Mouse (Mus musculus): Measurements from ENCODE around the gene Rab17. TPM values are rescaled to one million over a fixed set of nuclear protein-coding genes. Genes with fewer than 3 reads are reported as not detected.
A peak's percentile ranks its signal among the peaks of the same experiment; 100 is the strongest.

The Rab17 gene
- total and polyA plus RNA-seq, 3 experiments: 0.22 TPM; not detected in 2

DNA sequence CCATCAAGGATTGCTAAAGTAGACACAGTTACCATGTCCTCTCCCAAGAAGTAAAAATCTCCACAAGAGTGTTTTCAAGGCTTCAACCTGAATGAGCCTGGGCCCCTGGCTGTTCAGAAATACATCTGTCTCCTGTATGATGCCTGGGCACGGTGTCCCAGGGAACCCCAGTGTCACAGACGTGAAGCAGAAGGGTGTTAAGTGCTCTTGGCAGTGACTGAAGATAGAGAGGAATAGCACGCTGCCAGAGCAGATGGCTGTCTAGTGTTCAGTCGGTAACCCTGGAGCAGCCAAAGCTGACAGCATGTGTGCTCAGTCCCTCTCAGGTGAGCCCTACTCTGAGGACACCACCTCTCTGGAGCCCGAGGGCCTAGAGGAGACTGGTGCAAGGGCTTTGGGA is 36.5 kb downstream of the Rab17 start:
- ATAC-seq (ENCODE audit: extremely low read depth, insufficient number of reproducible peaks, low FRiP score, poor library complexity, severe bottlenecking) (no peak), DNase-seq (ENCODE audit: low spot score) (no peak)
- Histone ChIP-seq H3K9me3 (replicated peaks) (peaks cover 86% of the 10 kb centered on the region), H3K4me3 (ENCODE audit: low read depth, low read length) (no peak overlapping the region), H3K27me3 (ENCODE audit: insufficient read depth, low read length) (no peaks in the 10 kb centered on the region; the same call in 1 of the 2 replicates), H3K36me3 (replicated peaks) (no peaks in the 10 kb centered on the region), H3K4me1 (ENCODE audit: insufficient read depth, low read depth, low read length) (no peaks in the 10 kb centered on the region)
- TF ChIP-seq GATA1 (IDR thresholded peaks at IDR 0.05; ENCODE audit: borderline replicate concordance, low read length) (no peak), GATA2 (IDR thresholded peaks at IDR 0.05; ENCODE audit: borderline replicate concordance, low read depth, low read length) (no peak), CTCF (IDR thresholded peaks at IDR 0.05; ENCODE audit: low read depth, low read length) (no peak), POLR2AphosphoS5 (IDR thresholded peaks at IDR 0.05; ENCODE audit: insufficient replicate concordance, low read depth, low read length) (no peak), TAL1 (conservative IDR thresholded peaks at IDR 0.05; ENCODE audit: low read depth, low read length) (no peak)

DNA sequence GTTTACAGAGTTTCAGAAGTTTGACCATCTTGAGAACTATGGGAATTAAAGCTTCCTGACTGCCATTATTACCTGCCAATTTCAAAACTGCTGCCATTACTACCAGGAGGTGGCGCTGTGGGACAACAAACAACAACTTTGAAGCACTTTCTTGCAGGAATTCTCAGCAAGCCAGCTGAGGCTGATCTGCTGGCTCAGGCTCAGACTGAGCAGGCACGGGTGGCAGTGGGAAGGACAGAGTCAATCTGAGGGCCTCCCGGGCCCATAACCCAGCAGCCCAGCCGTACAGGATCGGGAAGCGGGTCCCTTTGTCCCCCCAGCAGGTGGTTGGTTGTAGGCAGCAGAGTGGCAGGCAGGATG is 40.9 kb downstream of the Rab17 start:
- H3K9me3 ChIP-seq (replicated peaks): peaks cover 86% of the 10 kb centered on the region
- H3K4me3 ChIP-seq (ENCODE audit: low read depth, low read length): no peak overlapping the region
- H3K36me3 ChIP-seq (replicated peaks): no peaks in the 10 kb centered on the region
- ATAC-seq (ENCODE audit: extremely low read depth, insufficient number of reproducible peaks, low FRiP score, poor library complexity, severe bottlenecking) (no peak), DNase-seq (ENCODE audit: low spot score) (no peak)
- TF ChIP-seq GATA2 (IDR thresholded peaks at IDR 0.05; ENCODE audit: borderline replicate concordance, low read depth, low read length): no peak
- 0 out of 2 replicates have a peak, but pooled peaks have one; percentile 5 for TF ChIP-seq CTCF (IDR thresholded peaks at IDR 0.05; ENCODE audit: low read depth, low read length)
- no peaks in the 10 kb centered on the region for H3K4me1 ChIP-seq (ENCODE audit: insufficient read depth, low read depth, low read length)
- H3K27me3 ChIP-seq (ENCODE audit: insufficient read depth, low read length): no peaks in the 10 kb centered on the region; the same call in 1 of the 2 replicates

DNA sequence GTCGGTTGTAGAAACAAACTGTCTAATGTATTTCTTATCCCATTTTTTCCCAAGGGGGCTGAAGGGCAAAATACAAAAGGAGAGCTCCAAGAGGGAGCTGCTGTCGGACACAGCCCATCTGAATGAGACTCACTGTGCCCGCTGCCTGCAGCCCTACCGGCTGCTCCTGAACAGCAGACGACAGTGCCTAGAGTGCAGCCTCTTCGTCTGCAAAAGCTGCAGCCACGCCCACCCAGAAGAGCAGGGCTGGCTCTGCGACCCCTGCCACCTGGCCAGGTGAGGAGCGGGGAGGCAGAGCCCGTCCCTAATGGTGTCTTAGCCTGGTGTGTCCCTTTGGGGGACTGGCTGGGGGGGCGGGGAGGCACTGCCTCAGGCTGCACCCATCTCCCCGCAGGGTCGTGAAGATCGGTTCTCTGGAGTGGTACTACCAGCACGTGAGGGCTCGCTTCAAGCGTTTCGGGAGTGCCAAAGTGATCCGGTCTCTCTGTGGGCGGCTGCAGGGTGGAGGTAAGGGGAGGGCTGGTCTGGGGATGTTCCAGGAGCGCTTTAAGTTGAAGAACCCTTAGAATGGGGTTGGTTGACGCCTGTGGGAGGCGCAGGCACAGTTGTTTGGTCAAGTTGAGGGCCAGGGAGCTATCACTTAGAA is 41.4 kb downstream of the Rab17 start:
- ATAC-seq (ENCODE audit: extremely low read depth, insufficient number of reproducible peaks, low FRiP score, poor library complexity, severe bottlenecking): no peak
- no peak overlapping the region; the same call in 1 of the 2 replicates for H3K4me3 ChIP-seq (ENCODE audit: low read depth, low read length)
- H3K4me1 ChIP-seq (ENCODE audit: insufficient read depth, low read depth, low read length): no peaks in the 10 kb centered on the region

DNA sequence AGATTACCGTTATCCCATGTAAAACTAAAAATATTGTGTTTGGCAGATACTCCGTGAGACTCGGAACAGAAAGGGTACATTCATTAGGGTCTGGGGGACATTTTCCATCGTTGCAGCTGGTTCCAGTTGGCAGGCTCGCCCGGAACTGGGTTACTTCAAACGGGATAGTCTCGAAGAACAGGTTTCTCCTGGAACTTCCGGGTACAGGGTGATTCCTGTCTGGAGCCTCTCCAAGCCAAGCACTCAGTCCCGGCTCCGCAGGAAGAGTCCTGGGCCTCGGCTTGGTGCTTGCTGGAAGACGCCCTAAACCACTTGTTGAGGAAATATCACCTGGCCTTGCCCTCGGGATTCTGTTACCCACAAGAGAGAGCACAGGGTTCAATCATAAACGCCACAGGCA is 42.2 kb downstream of the Rab17 start:
- Histone ChIP-seq H3K4me1 (ENCODE audit: insufficient read depth, low read depth, low read length) (no peaks in the 10 kb centered on the region), H3K9me3 (replicated peaks) (peaks cover 85% of the 10 kb centered on the region), H3K36me3 (replicated peaks) (no peaks in the 10 kb centered on the region), H3K4me3 (ENCODE audit: low read depth, low read length) (no peak overlapping the region), H3K27me3 (ENCODE audit: insufficient read depth, low read length) (no peaks in the 10 kb centered on the region; the same call in 1 of the 2 replicates)
- no peak for TF ChIP-seq CTCF (IDR thresholded peaks at IDR 0.05; ENCODE audit: low read depth, low read length)
- TF ChIP-seq POLR2AphosphoS5 (IDR thresholded peaks at IDR 0.05; ENCODE audit: insufficient replicate concordance, low read depth, low read length): no peak
- no peak for TF ChIP-seq GATA2 (IDR thresholded peaks at IDR 0.05; ENCODE audit: borderline replicate concordance, low read depth, low read length)
- TF ChIP-seq TAL1 (conservative IDR thresholded peaks at IDR 0.05; ENCODE audit: low read depth, low read length): no peak
- TF ChIP-seq GATA1 (IDR thresholded peaks at IDR 0.05; ENCODE audit: borderline replicate concordance, low read length): no peak
- ATAC-seq (ENCODE audit: extremely low read depth, insufficient number of reproducible peaks, low FRiP score, poor library complexity, severe bottlenecking) (no peak), DNase-seq (ENCODE audit: low spot score) (no peak)

More for the DNA sequence above, 41.4 kb downstream of the Rab17 start:
- TF ChIP-seq POLR2AphosphoS5 (IDR thresholded peaks at IDR 0.05; ENCODE audit: insufficient replicate concordance, low read depth, low read length) (no peak), TAL1 (conservative IDR thresholded peaks at IDR 0.05; ENCODE audit: low read depth, low read length) (no peak), GATA1 (IDR thresholded peaks at IDR 0.05; ENCODE audit: borderline replicate concordance, low read length) (no peak), GATA2 (IDR thresholded peaks at IDR 0.05; ENCODE audit: borderline replicate concordance, low read depth, low read length) (no peak), CTCF (IDR thresholded peaks at IDR 0.05; ENCODE audit: low read depth, low read length) (no peak)
- Histone ChIP-seq H3K9me3 (replicated peaks) (peaks cover 85% of the 10 kb centered on the region), H3K36me3 (replicated peaks) (no peaks in the 10 kb centered on the region), H3K27me3 (ENCODE audit: insufficient read depth, low read length) (no peaks in the 10 kb centered on the region; the same call in 1 of the 2 replicates)
- no peak for DNase-seq (ENCODE audit: low spot score)

DNA sequence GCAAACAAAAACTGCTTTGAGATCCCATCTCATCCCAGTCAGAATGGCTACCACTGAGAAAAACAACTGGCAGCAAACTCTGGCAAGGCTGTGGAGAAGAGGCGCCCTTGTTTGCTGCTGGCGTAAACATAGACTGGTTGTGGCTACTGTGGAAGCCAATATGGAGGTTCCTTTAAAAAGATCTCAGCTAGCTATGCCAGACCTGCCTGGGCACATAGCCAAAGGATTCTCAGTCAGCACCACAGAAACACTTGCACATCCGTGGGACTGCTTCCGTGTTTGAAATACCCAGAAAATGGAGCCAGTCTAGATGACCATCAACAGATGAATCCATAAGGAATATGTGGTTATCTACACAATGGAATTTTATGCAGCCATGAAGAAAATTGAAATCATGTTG is 43.4 kb downstream of the Rab17 start:
- ATAC-seq (ENCODE audit: extremely low read depth, insufficient number of reproducible peaks, low FRiP score, poor library complexity, severe bottlenecking): no peak
- Histone ChIP-seq H3K9me3 (replicated peaks) (peaks cover 86% of the 10 kb centered on the region), H3K4me3 (ENCODE audit: low read depth, low read length) (no peak overlapping the region), H3K36me3 (replicated peaks) (no peaks in the 10 kb centered on the region), H3K4me1 (ENCODE audit: insufficient read depth, low read depth, low read length) (no peaks in the 10 kb centered on the region), H3K27me3 (ENCODE audit: insufficient read depth, low read length) (no peaks in the 10 kb centered on the region; the same call in 1 of the 2 replicates)
- no peak for TF ChIP-seq POLR2AphosphoS5 (IDR thresholded peaks at IDR 0.05; ENCODE audit: insufficient replicate concordance, low read depth, low read length)
- TF ChIP-seq GATA1 (IDR thresholded peaks at IDR 0.05; ENCODE audit: borderline replicate concordance, low read length): no peak
- TF ChIP-seq CTCF (IDR thresholded peaks at IDR 0.05; ENCODE audit: low read depth, low read length): no peak
- TF ChIP-seq TAL1 (conservative IDR thresholded peaks at IDR 0.05; ENCODE audit: low read depth, low read length): no peak
- no peak for TF ChIP-seq GATA2 (IDR thresholded peaks at IDR 0.05; ENCODE audit: borderline replicate concordance, low read depth, low read length)
- no peak for DNase-seq (ENCODE audit: low spot score)

DNA sequence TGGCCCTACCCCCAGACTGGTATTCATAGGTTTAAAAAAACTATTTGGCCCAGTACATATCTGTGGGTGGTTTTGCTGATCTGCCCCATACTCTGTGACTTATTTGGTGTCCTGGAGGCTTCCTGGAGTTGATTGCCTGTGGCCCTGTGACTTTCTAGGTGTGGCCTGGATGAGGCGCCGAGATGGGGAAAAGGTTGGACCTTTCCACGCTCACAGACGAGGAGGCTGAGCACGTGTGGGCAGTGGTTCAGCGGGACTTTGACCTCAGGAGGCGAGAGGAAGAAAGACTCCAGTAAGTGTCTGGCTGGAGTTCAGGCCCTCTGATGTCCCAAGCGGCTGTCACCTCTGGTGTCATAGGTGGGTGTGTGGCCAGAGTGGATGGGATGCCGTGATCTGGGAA is 47.8 kb downstream of the Rab17 start:
- H3K4me1 ChIP-seq (ENCODE audit: insufficient read depth, low read depth, low read length): no peaks in the 10 kb centered on the region
- TF ChIP-seq CTCF (IDR thresholded peaks at IDR 0.05; ENCODE audit: low read depth, low read length) (no peak), GATA1 (IDR thresholded peaks at IDR 0.05; ENCODE audit: borderline replicate concordance, low read length) (no peak), TAL1 (conservative IDR thresholded peaks at IDR 0.05; ENCODE audit: low read depth, low read length) (no peak), POLR2AphosphoS5 (IDR thresholded peaks at IDR 0.05; ENCODE audit: insufficient replicate concordance, low read depth, low read length) (no peak), GATA2 (IDR thresholded peaks at IDR 0.05; ENCODE audit: borderline replicate concordance, low read depth, low read length) (no peak)
- ATAC-seq (ENCODE audit: extremely low read depth, insufficient number of reproducible peaks, low FRiP score, poor library complexity, severe bottlenecking) (no peak), DNase-seq (ENCODE audit: low spot score) (no peak)
- no peaks in the 10 kb centered on the region for H3K27me3 ChIP-seq (ENCODE audit: insufficient read depth, low read length)
- H3K4me3 ChIP-seq (ENCODE audit: low read depth, low read length): no peak overlapping the region
- no peaks in the 10 kb centered on the region for H3K36me3 ChIP-seq (replicated peaks)
- peaks cover 78% of the 10 kb centered on the region for H3K9me3 ChIP-seq (replicated peaks)
